Mouse (Mus musculus) forebrain, embryonic 13.5 days (tissue): ENCODE measurements around the gene Nln. TPM values are rescaled to one million over a fixed set of nuclear protein-coding genes. Genes with fewer than 3 reads are reported as not detected.

ENCODE experiments used
- ATAC-seq: fragments of 200-750 bp; cut with Nextera tagmentation; 2 replicates; pipeline ENCODE4 v1.8.0; 2017
- H3K27ac ChIP-seq: fragments of 300-500 bp; sonication (generic); 2 replicates; pipeline ENCODE4 v1.5.1; 2015; ENCODE audit warnings: inconsistent platforms, mild to moderate bottlenecking, moderate library complexity
- H3K27me3 ChIP-seq: fragments of 300-500 bp; sonication (generic); 2 replicates; pipeline ENCODE4 v1.6.1; 2015; ENCODE audit warnings: mild to moderate bottlenecking, inconsistent platforms
- H3K36me3 ChIP-seq: fragments of 300-500 bp; sonication (generic); 2 replicates; pipeline ENCODE4 v1.6.1; 2015; ENCODE audit warnings: mild to moderate bottlenecking, inconsistent platforms; ENCODE audit not compliant: poor library complexity, severe bottlenecking
- H3K4me1 ChIP-seq: fragments of 300-500 bp; sonication (generic); 2 replicates; pipeline ENCODE4 v1.6.1; 2015; ENCODE audit warnings: inconsistent platforms
- H3K4me2 ChIP-seq: fragments of 300-500 bp; sonication (generic); 2 replicates; pipeline ENCODE4 v1.6.1; 2015; ENCODE audit warnings: inconsistent platforms, mild to moderate bottlenecking, moderate library complexity
- H3K4me3 ChIP-seq: fragments of 300-500 bp; sonication (generic); 2 replicates; pipeline ENCODE4 v1.5.1; 2015; ENCODE audit warnings: mild to moderate bottlenecking, inconsistent platforms
- H3K9ac ChIP-seq: fragments of 300-500 bp; sonication (generic); 2 replicates; pipeline ENCODE4 v1.6.1; 2015; ENCODE audit warnings: mild to moderate bottlenecking, inconsistent platforms
- H3K9me3 ChIP-seq: fragments of 300-500 bp; sonication (generic); replicated peaks from 2 replicates; pipeline ENCODE4 v1.6.1; 2016; ENCODE audit warnings: inconsistent platforms
- WGBS: fragments of 180-500 bp; shearing (Covaris S2); methylation state at CpG from one replicate; pipeline ENCODE4 v1.1.7; 2015; 5-methylcytosine and 5-hydroxymethylcytosine counted together
- polyA plus RNA-seq: library from polyadenylated mRNA; unstranded; fragments of >200 nt; fragmentation: Nextera tagmentation; extraction: Ambion mirVana; gene quantifications from 2 replicates; pipeline ENCODE4 v1.2.1, GENCODE M21; 2015

Nln gene
- polyA plus RNA-seq, 1 experiment from 2014 or later, result 22.3 TPM

GRCm38 (mm10) chr13:104005231-104005845, 104.1 kb downstream of the Nln start:
- H3K9ac ChIP-seq, result no peak overlapping the region
- 89% methylated on average over 6 of the region's 6 CpGs for WGBS
- ATAC-seq, result no peak
- no peaks in the 10 kb centered on the region for H3K4me1 ChIP-seq
- H3K4me2 ChIP-seq, result no peak overlapping the region
- H3K9me3 ChIP-seq, result no peaks in the 10 kb centered on the region
- H3K27ac ChIP-seq, result no peak overlapping the region
- H3K4me3 ChIP-seq, result no peak overlapping the region
- H3K36me3 ChIP-seq, result no peaks in the 10 kb centered on the region
- H3K27me3 ChIP-seq, result no peaks in the 10 kb centered on the region

- Histone ChIP-seq H3K27ac (no peak overlapping the region), H3K27me3 (no peaks in the 10 kb centered on the region), H3K4me1 (no peaks in the 10 kb centered on the region), H3K36me3 (no peaks in the 10 kb centered on the region), H3K9me3 (no peaks in the 10 kb centered on the region), H3K9ac (no peak overlapping the region), H3K4me2 (no peak overlapping the region), H3K4me3 (no peak overlapping the region)
- WGBS, result 86% methylated on average over 5 of the region's 5 CpGs
- ATAC-seq, result no peak
Observed at GRCm38 (mm10) chr13:103994085-103994455, 115.3 kb downstream of the Nln start.

DNA sequence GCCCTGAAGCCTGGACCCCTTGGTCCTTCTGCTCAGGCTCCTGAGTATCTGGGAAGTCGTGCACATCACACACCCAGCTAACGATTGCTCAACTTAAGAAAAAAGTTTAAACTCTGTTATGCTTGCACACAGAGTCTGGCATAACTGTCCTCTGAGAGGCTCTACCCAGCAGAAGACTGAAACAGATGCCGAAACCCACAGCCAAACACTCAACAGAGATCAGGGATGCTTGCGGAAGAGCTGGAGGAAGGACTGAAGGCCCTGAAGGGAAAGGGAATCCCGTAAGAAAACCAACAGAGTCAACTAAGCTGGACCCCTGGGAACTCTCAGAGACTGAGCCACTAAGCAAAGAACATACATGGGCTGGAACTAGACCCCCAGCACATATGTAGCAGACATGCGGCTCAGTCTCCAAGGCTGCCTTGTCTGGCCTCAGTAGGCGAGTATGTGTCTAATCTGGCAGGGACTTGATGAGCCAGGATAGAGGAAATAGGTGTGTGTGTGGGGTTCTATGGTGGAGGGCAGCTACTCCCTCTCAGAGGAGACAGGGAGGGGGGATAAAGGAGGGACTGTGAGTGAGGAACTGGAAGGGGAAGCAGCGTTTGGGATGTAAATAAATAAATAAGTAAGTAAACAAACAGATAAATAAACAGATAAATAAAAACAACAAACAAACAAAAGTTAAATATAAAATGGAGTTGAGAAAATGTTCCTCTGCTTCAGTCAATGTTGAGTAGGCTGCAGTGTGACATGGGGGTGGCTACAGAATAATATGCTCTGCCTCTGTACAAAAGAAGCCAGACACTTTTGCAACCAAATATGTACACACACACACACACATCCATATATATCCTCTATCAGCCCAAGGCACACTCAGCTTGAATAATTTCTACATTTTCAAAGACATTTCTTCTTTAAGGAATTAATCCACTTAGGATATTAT, 116.0 kb downstream of the Nln start:
- Histone ChIP-seq H3K36me3 (no peaks in the 10 kb centered on the region), H3K27me3 (no peaks in the 10 kb centered on the region), H3K27ac (no peak overlapping the region), H3K9ac (no peak overlapping the region), H3K4me3 (no peak overlapping the region), H3K9me3 (no peaks in the 10 kb centered on the region), H3K4me2 (no peak overlapping the region), H3K4me1 (no peaks in the 10 kb centered on the region)
- no peak for ATAC-seq
- WGBS, result 82% methylated on average over 8 of the region's 8 CpGs

DNA sequence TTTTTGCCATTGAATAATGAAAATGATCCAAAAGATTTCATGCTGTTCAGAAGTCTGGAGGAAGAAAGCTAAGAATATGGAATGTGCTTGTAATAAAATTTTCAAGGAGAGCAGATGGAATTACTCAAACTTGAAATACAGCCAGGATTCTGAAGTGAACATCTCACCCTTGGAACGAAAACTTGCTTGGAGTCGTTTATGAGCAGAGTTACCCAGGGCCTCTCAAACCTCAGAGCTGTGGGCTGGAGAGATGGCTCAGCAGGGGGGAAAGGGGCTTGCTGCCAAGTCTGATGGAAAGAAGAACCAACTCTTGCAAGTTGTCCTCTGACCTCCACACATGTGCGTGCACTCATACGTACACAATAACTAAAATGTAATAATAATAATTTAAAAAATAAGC, 122.8 kb downstream of the Nln start:
- ATAC-seq, result no peak
- no peak overlapping the region for H3K9ac ChIP-seq
- H3K4me1 ChIP-seq, result no peaks in the 10 kb centered on the region
- H3K27ac ChIP-seq, result no peak overlapping the region
- no peaks in the 10 kb centered on the region for H3K27me3 ChIP-seq
- H3K9me3 ChIP-seq, result 0 out of 2 replicates have a peak, but pooled peaks cover 2% of the 10 kb centered on the region
- H3K4me3 ChIP-seq, result no peak overlapping the region
- 75% methylated on average over 4 of the region's 4 CpGs for WGBS
- H3K4me2 ChIP-seq, result no peak overlapping the region
- no peaks in the 10 kb centered on the region for H3K36me3 ChIP-seq

- no peaks in the 10 kb centered on the region for H3K27me3 ChIP-seq
- H3K9me3 ChIP-seq, result 0 out of 2 replicates have a peak, but pooled peaks cover 2% of the 10 kb centered on the region
- H3K36me3 ChIP-seq, result no peaks in the 10 kb centered on the region
- no peak overlapping the region for H3K4me2 ChIP-seq
- no peak overlapping the region for H3K27ac ChIP-seq
- no peak overlapping the region for H3K9ac ChIP-seq
- ATAC-seq, result no peak
- H3K4me1 ChIP-seq, result no peaks in the 10 kb centered on the region
- 88% methylated on average over 20 of the region's 20 CpGs for WGBS
- H3K4me3 ChIP-seq, result no peak overlapping the region
Observed at GRCm38 (mm10) chr13:103985510-103986278, 123.7 kb downstream of the Nln start.

DNA sequence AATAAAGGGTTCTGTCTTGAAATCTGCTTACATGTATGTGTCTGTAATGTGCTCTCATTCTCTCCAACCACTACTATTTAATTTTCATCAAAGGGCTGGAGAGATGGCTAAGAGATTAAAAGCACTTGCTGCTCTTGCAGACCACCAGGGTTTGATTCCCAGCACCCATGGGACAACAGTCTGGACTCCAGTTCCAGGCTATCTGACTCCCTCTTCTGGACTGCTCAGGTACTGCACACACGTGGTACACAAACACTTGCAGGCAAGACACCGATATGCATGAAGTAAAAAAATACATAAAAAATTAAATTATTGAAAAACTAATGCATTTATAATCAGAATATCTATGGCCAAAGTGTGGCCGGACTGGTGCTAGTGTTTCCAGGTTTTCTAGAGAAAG, 127.0 kb downstream of the Nln start:
- no peaks in the 10 kb centered on the region for H3K36me3 ChIP-seq
- no peak overlapping the region for H3K9ac ChIP-seq
- no peak overlapping the region for H3K4me3 ChIP-seq
- 98% methylated on average over 3 of the region's 3 CpGs for WGBS
- H3K27ac ChIP-seq, result no peak overlapping the region
- 0 out of 2 replicates have a peak, but pooled peaks cover 2% of the 10 kb centered on the region for H3K9me3 ChIP-seq
- no peak overlapping the region for H3K4me2 ChIP-seq
- no peaks in the 10 kb centered on the region for H3K4me1 ChIP-seq
- ATAC-seq, result no peak
- H3K27me3 ChIP-seq, result no peaks in the 10 kb centered on the region

DNA sequence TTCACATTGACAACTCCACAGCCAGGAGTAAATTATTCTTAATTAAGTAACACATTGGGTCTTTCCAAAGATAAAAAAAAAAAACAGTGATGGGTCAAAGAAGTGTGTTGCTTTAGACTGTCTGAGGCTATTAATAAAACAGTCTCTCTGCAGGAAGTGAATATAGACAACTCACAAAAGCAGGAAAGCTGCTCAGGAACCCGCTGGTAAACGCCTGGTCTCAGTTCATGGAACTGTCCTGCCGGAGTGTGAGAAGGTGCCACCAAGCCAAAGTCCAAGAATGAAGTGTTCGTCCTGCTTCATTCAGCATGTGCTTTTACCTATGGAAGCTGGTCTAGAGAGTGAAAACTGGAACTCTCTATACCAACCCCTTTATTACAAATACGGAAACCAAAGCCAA, 129.0 kb downstream of the Nln start:
- WGBS, result 87% methylated on average over 5 of the region's 5 CpGs
- H3K9me3 ChIP-seq, result 0 out of 2 replicates have a peak, but pooled peaks cover 2% of the 10 kb centered on the region
- no peak overlapping the region for H3K27ac ChIP-seq
- ATAC-seq, result no peak
- no peaks in the 10 kb centered on the region for H3K36me3 ChIP-seq
- no peak overlapping the region for H3K4me2 ChIP-seq
- no peak overlapping the region for H3K9ac ChIP-seq
- no peaks in the 10 kb centered on the region for H3K27me3 ChIP-seq
- H3K4me1 ChIP-seq, result no peaks in the 10 kb centered on the region
- no peak overlapping the region for H3K4me3 ChIP-seq

GRCm38 (mm10) chr13:103978286-103978866, 131.0 kb downstream of the Nln start:
- Histone ChIP-seq H3K9me3 (0 out of 2 replicates have a peak, but pooled peaks cover 2% of the 10 kb centered on the region), H3K4me2 (no peak overlapping the region), H3K9ac (no peak overlapping the region), H3K4me3 (no peak overlapping the region), H3K27me3 (no peaks in the 10 kb centered on the region), H3K27ac (no peak overlapping the region), H3K4me1 (no peaks in the 10 kb centered on the region), H3K36me3 (no peaks in the 10 kb centered on the region)
- ATAC-seq, result no peak
- 62% methylated on average over 5 of the region's 5 CpGs for WGBS

GRCm38 (mm10) chr13:103977844-103978243, 131.6 kb downstream of the Nln start:
- 0 out of 2 replicates have a peak, but pooled peaks cover 2% of the 10 kb centered on the region for H3K9me3 ChIP-seq
- no peak overlapping the region for H3K9ac ChIP-seq
- H3K4me3 ChIP-seq, result no peak overlapping the region
- no peaks in the 10 kb centered on the region for H3K36me3 ChIP-seq
- ATAC-seq, result no peak
- H3K27ac ChIP-seq, result no peak overlapping the region
- H3K4me1 ChIP-seq, result no peaks in the 10 kb centered on the region
- H3K4me2 ChIP-seq, result no peak overlapping the region
- WGBS, result 79% methylated on average over 6 of the region's 6 CpGs
- H3K27me3 ChIP-seq, result no peaks in the 10 kb centered on the region

- no peaks in the 10 kb centered on the region for H3K9me3 ChIP-seq
Observed at GRCm38 (mm10) chr13:103976181-103976724, 133.2 kb downstream of the Nln start.

GRCm38 (mm10) chr13:103975101-103975500, 134.3 kb downstream of the Nln start:
- no peak overlapping the region for H3K27ac ChIP-seq
- H3K4me1 ChIP-seq, result peaks cover 5% of the 10 kb centered on the region
- no peaks in the 10 kb centered on the region for H3K9me3 ChIP-seq
- H3K4me2 ChIP-seq, result no peak overlapping the region
- no peak overlapping the region for H3K9ac ChIP-seq
- no peaks in the 10 kb centered on the region for H3K27me3 ChIP-seq
- ATAC-seq, result no peak
- H3K4me3 ChIP-seq, result no peak overlapping the region
- WGBS, result 91% methylated on average over 10 of the region's 10 CpGs
- H3K36me3 ChIP-seq, result no peaks in the 10 kb centered on the region

More at GRCm38 (mm10) chr13:103976181-103976724, 133.2 kb downstream of the Nln start:
- no peaks in the 10 kb centered on the region for H3K27me3 ChIP-seq
- no peak overlapping the region for H3K4me3 ChIP-seq
- no peaks in the 10 kb centered on the region for H3K36me3 ChIP-seq
- no peak overlapping the region for H3K27ac ChIP-seq
- no peak for ATAC-seq
- 75% methylated on average over 4 of the region's 4 CpGs for WGBS
- no peaks in the 10 kb centered on the region for H3K4me1 ChIP-seq
- H3K4me2 ChIP-seq, result no peak overlapping the region
- no peak overlapping the region for H3K9ac ChIP-seq
